Mouse (Mus musculus): ENCODE measurements around the gene Galnt3. TPM values are rescaled to one million over a fixed set of nuclear protein-coding genes. Genes with fewer than 3 reads are reported as not detected.

Galnt3 gene
- polyA plus RNA-seq, 1 experiment from 2014 or later: 3.9 TPM

DNA sequence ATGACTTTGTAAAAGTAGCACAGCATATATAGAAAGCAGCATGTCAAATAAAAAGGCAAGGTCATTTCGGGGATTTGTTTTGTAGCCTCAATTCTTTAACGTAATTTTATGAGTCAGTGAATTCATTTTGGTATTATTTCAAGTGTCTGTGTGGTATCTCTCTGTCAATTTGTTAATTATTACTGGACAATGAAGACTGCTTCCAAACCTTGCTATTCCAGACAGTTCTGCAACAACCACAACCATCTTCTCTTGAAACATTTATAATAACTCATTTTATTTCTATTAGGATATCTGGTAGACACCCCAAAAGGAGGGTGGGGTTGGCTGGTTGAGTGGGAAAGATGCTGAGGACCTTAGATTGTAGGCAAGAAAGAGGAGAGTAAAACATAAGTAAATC, 4.1 kb upstream of the Galnt3 start:
- DNase-seq (ENCODE audit: low spot score): no peak
- H3K4me2 ChIP-seq (ENCODE audit: low read depth, low read length): no peak overlapping the region
- H3K27me3 ChIP-seq (ENCODE audit: control insufficient read depth, insufficient read depth, low read length): peaks cover 15% of the 10 kb centered on the region
- H3K4me1 ChIP-seq (ENCODE audit: control insufficient read depth, insufficient read depth, low read length): no peaks in the 10 kb centered on the region
- no peaks in the 10 kb centered on the region for H3K9me3 ChIP-seq (replicated peaks; ENCODE audit: control insufficient read depth, low read length)
- no peak for ATAC-seq (replicated peaks; ENCODE audit: insufficient number of reproducible peaks, low FRiP score, low TSS enrichment, low read depth)
- WGBS: 91% methylated on average over 2 of the region's 2 CpGs
- H3K36me3 ChIP-seq (replicated peaks; ENCODE audit: control insufficient read depth, insufficient read depth, low read depth, low read length): no peaks in the 10 kb centered on the region
- no peak overlapping the region for H3K27ac ChIP-seq (replicated peaks; ENCODE audit: low read depth, low read length)
- H3K9ac ChIP-seq (replicated peaks; ENCODE audit: low read length): no peak overlapping the region
- no peak overlapping the region for H3K4me3 ChIP-seq (ENCODE audit: low read depth, low read length)

DNA sequence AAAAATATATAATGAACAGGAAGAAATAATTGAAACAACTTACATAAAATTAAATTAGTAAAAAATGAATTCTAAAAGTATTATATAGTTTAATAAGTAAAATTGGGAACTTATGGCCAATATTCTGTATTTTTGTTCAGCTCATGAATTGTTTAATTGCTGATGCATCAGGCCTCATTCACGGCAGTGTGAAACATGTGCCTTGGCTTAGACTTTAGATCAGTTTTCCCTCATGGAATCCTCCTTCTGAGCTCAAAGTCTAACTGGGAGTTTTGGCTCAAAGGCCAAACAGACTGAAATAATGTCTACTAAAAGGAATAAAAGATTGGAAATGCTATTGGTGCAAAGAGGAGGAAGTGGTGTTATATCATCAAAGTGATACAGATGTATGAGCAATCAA, 2.7 kb upstream of the Galnt3 start:
- H3K4me3 ChIP-seq (ENCODE audit: low read depth, low read length): no peak overlapping the region
- H3K9ac ChIP-seq (replicated peaks; ENCODE audit: low read length): no peak overlapping the region
- no peaks in the 10 kb centered on the region for H3K9me3 ChIP-seq (replicated peaks; ENCODE audit: control insufficient read depth, low read length)
- no peak for ATAC-seq (replicated peaks; ENCODE audit: insufficient number of reproducible peaks, low FRiP score, low TSS enrichment, low read depth)
- WGBS: 80% methylated on average over 1 of the region's 1 CpGs
- DNase-seq (ENCODE audit: low spot score): no peak
- no peak overlapping the region for H3K4me2 ChIP-seq (ENCODE audit: low read depth, low read length)
- no peaks in the 10 kb centered on the region for H3K36me3 ChIP-seq (replicated peaks; ENCODE audit: control insufficient read depth, insufficient read depth, low read depth, low read length)
- H3K4me1 ChIP-seq (ENCODE audit: control insufficient read depth, insufficient read depth, low read length): no peaks in the 10 kb centered on the region
- H3K27me3 ChIP-seq (ENCODE audit: control insufficient read depth, insufficient read depth, low read length): peaks cover 19% of the 10 kb centered on the region
- no peak overlapping the region for H3K27ac ChIP-seq (replicated peaks; ENCODE audit: low read depth, low read length)

DNA sequence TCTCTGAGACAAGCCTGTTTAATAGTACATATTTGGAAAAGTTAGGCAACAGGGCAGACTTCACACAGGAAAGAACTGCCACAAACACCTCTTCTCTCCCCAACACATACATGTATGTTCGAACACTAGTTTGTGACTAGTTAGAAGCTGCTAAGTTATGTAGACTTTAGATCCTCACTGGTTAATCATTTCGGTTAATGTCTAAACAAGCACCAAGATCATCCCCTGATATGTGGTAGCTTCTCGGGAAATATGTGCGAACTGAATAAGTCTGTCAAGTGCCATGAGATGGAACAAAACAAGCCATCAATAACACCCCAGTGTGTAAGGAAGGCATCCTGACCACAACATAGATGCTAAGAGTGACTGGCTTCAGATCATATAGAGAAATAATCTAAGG, 2.1 kb upstream of the Galnt3 start:
- Histone ChIP-seq H3K4me3 (ENCODE audit: low read depth, low read length) (no peak overlapping the region), H3K4me2 (ENCODE audit: low read depth, low read length) (no peak overlapping the region), H3K9ac (replicated peaks; ENCODE audit: low read length) (no peak overlapping the region), H3K9me3 (replicated peaks; ENCODE audit: control insufficient read depth, low read length) (no peaks in the 10 kb centered on the region), H3K4me1 (ENCODE audit: control insufficient read depth, insufficient read depth, low read length) (no peaks in the 10 kb centered on the region), H3K36me3 (replicated peaks; ENCODE audit: control insufficient read depth, insufficient read depth, low read depth, low read length) (no peaks in the 10 kb centered on the region), H3K27me3 (ENCODE audit: control insufficient read depth, insufficient read depth, low read length) (peaks cover 22% of the 10 kb centered on the region), H3K27ac (replicated peaks; ENCODE audit: low read depth, low read length) (no peak overlapping the region)
- ATAC-seq (replicated peaks; ENCODE audit: insufficient number of reproducible peaks, low FRiP score, low TSS enrichment, low read depth): no peak
- DNase-seq (ENCODE audit: low spot score): no peak
- WGBS: 90% methylated on average over 4 of the region's 4 CpGs

DNA sequence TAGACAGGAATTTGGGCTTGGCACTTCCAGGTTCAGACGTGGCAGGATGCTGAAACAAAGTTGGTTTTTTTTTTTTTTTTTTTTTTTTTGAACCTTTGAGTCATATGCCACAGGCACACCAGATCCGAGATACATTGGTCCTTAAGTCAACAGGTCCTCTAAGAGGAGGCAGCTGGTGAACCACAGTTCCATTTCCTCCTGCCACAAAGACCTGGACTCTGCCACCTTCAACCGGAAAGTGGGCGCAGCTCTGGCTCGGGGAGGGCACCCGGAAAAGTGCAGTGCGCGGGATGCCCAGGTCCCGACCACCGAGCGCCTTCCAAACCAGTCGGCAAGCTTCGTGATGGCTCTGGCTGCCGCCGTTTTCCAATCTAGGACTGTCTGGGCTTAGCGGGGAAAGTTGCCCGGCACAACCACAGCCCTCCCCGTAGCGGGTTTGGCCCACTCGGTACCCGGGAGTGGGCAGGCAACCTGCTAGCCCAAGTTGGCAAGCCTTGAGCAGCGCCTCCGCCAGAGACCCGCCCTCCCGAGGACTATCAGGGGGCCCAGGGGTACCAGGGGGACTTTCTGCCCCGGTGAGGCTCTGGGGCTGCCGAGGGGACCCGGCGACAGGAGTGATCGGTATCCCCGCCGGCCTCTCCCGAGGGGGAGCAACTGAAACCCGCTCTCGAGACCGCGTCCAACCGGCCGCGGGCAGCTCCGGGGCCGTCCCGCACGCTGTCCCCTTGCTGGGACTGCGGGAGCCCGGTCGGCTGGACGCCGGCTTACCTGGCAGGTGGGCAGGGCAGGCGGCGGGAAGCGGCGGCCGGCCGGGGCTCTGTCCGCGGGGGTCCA, 821 bp downstream of the Galnt3 start:
- WGBS: under 1% methylated on average over 39 of the region's 57 CpGs
- no peak for DNase-seq (ENCODE audit: low spot score)
- H3K27me3 ChIP-seq (ENCODE audit: control insufficient read depth, insufficient read depth, low read length): peaks cover 22% of the 10 kb centered on the region

DNA sequence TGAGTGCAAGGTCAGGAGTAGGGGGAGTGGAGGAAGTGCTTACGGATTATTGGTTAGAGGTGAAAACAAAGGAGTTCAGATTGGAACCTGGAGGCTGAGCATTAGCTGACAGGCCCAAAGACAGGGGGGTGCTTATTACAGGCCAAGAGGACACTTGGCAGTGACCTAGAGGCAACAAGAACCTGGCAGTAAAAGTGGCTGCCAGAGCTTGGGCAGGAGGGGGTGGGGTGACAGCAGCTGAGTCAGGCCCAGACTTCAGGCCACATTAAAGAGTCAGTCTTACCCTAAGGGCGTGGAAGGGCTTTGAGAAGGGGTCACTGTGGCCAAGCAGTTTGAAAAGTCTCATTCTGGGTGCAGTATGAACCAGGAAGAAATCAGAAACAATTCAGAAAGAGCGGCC, 7.1 kb downstream of the Galnt3 start:
- no peaks in the 10 kb centered on the region for H3K36me3 ChIP-seq (replicated peaks; ENCODE audit: control insufficient read depth, insufficient read depth, low read depth, low read length)
- H3K27ac ChIP-seq (replicated peaks; ENCODE audit: low read depth, low read length): no peak overlapping the region
- H3K9me3 ChIP-seq (replicated peaks; ENCODE audit: control insufficient read depth, low read length): no peaks in the 10 kb centered on the region
- no peak overlapping the region for H3K9ac ChIP-seq (replicated peaks; ENCODE audit: low read length)
- H3K27me3 ChIP-seq (ENCODE audit: control insufficient read depth, insufficient read depth, low read length): peaks cover 4% of the 10 kb centered on the region; the same call in 1 of the 2 replicates
- H3K4me1 ChIP-seq (ENCODE audit: control insufficient read depth, insufficient read depth, low read length): no peaks in the 10 kb centered on the region
- WGBS: 42% methylated on average over 3 of the region's 3 CpGs
- H3K4me3 ChIP-seq (ENCODE audit: low read depth, low read length): no peak overlapping the region
- ATAC-seq (replicated peaks; ENCODE audit: insufficient number of reproducible peaks, low FRiP score, low TSS enrichment, low read depth) (no peak), DNase-seq (ENCODE audit: low spot score) (no peak)
- H3K4me2 ChIP-seq (ENCODE audit: low read depth, low read length): no peak overlapping the region

More for the DNA sequence above, 821 bp downstream of the Galnt3 start:
- Histone ChIP-seq H3K4me3 (ENCODE audit: low read depth, low read length) (peak overlapping the region; percentile 62), H3K36me3 (replicated peaks; ENCODE audit: control insufficient read depth, insufficient read depth, low read depth, low read length) (no peaks in the 10 kb centered on the region), H3K27ac (replicated peaks; ENCODE audit: low read depth, low read length) (no peak overlapping the region), H3K4me2 (ENCODE audit: low read depth, low read length) (peak overlapping the region; percentile 100), H3K4me1 (ENCODE audit: control insufficient read depth, insufficient read depth, low read length) (no peaks in the 10 kb centered on the region), H3K9ac (replicated peaks; ENCODE audit: low read length) (peak overlapping the region; percentile 57), H3K9me3 (replicated peaks; ENCODE audit: control insufficient read depth, low read length) (no peaks in the 10 kb centered on the region)
- peak; percentile 61 for ATAC-seq (replicated peaks; ENCODE audit: insufficient number of reproducible peaks, low FRiP score, low TSS enrichment, low read depth)

DNA sequence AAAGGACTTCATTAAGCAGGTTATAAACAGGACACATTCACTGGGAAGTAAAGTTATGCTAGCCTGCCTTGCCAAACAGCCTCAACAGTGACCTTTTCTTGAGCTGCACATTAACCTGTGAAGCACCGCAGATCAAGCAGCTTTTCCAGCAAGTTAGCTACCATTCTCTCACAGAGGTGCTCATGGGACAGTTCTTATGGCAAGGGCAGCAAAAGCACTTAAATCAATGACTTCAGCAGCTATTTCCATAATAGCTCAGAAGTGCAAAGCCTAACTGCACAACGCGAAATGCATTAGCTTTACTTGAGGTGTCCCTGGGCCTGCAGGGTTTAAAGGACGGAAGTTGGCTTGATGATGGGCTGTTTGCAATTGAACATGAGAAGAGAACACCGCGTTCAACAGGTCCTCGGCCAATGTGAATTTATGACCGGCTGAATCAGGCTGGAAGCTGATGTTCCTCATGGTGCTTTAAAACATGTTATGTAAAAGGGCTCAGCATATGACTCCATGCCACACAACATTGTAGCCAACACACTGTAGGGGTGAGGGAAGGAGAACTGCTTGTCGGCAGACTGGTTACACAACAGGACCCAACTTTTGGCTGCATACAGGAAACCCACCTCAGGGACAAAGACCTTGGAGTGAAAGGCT, 16.8 kb downstream of the Galnt3 start:
- DNase-seq (ENCODE audit: low spot score) (no peak), ATAC-seq (replicated peaks; ENCODE audit: insufficient number of reproducible peaks, low FRiP score, low TSS enrichment, low read depth) (no peak)
- Histone ChIP-seq H3K4me3 (ENCODE audit: low read depth, low read length) (no peak overlapping the region), H3K4me1 (ENCODE audit: control insufficient read depth, insufficient read depth, low read length) (no peaks in the 10 kb centered on the region), H3K27me3 (ENCODE audit: control insufficient read depth, insufficient read depth, low read length) (no peaks in the 10 kb centered on the region), H3K4me2 (ENCODE audit: low read depth, low read length) (no peak overlapping the region), H3K36me3 (replicated peaks; ENCODE audit: control insufficient read depth, insufficient read depth, low read depth, low read length) (no peaks in the 10 kb centered on the region), H3K27ac (replicated peaks; ENCODE audit: low read depth, low read length) (no peak overlapping the region), H3K9me3 (replicated peaks; ENCODE audit: control insufficient read depth, low read length) (no peaks in the 10 kb centered on the region), H3K9ac (replicated peaks; ENCODE audit: low read length) (no peak overlapping the region)
- 94% methylated on average over 9 of the region's 9 CpGs for WGBS

DNA sequence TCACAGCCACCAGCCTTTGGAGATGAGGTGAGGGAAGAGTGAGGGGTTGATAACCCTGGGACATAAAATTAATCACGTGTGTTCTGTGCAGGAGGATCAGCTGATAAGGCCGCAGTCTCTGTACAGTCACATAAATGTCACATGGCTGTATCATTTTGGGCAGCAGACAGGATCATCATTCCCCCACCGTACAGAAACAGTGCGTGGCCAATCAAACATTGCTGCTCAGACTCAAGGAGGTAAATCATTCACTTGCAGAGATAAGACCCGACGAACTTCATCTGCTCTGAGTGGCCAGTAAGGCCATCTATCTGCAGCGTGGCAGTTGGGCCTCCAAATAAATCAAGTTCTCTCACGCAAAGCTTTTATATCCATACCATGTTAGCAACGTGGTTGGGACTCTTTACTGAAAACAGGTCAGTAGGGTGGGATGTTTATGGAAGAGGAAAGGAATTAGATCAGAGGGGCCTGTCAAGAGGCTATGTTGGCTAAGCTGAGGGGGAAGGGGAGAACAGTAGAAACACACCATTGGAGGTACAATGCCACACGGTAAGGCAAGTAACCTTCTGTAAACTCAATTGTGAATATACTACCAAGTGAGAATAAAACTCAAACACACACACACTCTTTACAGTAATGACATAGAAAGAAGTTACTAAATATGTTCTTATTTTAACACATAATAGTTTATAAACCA, 20.9 kb downstream of the Galnt3 start:
- no peak overlapping the region for H3K27ac ChIP-seq (replicated peaks; ENCODE audit: low read depth, low read length)
- no peak overlapping the region for H3K4me3 ChIP-seq (ENCODE audit: low read depth, low read length)
- no peak overlapping the region for H3K4me2 ChIP-seq (ENCODE audit: low read depth, low read length)
- no peak for DNase-seq (ENCODE audit: low spot score)
- ATAC-seq (replicated peaks; ENCODE audit: insufficient number of reproducible peaks, low FRiP score, low TSS enrichment, low read depth): no peak
- H3K36me3 ChIP-seq (replicated peaks; ENCODE audit: control insufficient read depth, insufficient read depth, low read depth, low read length): no peaks in the 10 kb centered on the region
- H3K27me3 ChIP-seq (ENCODE audit: control insufficient read depth, insufficient read depth, low read length): no peaks in the 10 kb centered on the region
- H3K9ac ChIP-seq (replicated peaks; ENCODE audit: low read length): no peak overlapping the region
- no peaks in the 10 kb centered on the region for H3K4me1 ChIP-seq (ENCODE audit: control insufficient read depth, insufficient read depth, low read length)
- no peaks in the 10 kb centered on the region for H3K9me3 ChIP-seq (replicated peaks; ENCODE audit: control insufficient read depth, low read length)
- 88% methylated on average over 10 of the region's 10 CpGs for WGBS

All from embryonic facial prominence, embryonic 11.5 days (tissue).